Mouse (Mus musculus) left cerebral cortex, postnatal 36 days (tissue): ENCODE data around the gene Gucy1b2. TPM values are rescaled to one million over a fixed set of nuclear protein-coding genes. Genes with fewer than 3 reads are reported as not detected.

Experiments used
- DNase-seq, 2 experiments: peaks; one replicate each; pipeline ENCODE4 v3.0.0; 2021 to 2022; ENCODE audit warnings: low spot score in 2 of 2, mixed read lengths in 1 of 2
- intact Hi-C: fragments of 180-260 bp; cut with DNase I; formaldehyde crosslinking; loops from one replicate; pipeline ENCODE4 v1.15.1; 2025
- total RNA-seq, 2 experiments: library from RNA; stranded (reverse); gene quantifications; 2 replicates each; pipeline ENCODE4 v1.2.3; 2021

Gucy1b2 gene
- total RNA-seq, 2 experiments from 2014 or later = 0.32 to 0.41 TPM

- intact Hi-C loops = no loop called here
- DNase-seq = no peak
These were observed 75.5 kb downstream of the Gucy1b2 start for GRCm38 (mm10) chr14:62380606-62381005.

DNA sequence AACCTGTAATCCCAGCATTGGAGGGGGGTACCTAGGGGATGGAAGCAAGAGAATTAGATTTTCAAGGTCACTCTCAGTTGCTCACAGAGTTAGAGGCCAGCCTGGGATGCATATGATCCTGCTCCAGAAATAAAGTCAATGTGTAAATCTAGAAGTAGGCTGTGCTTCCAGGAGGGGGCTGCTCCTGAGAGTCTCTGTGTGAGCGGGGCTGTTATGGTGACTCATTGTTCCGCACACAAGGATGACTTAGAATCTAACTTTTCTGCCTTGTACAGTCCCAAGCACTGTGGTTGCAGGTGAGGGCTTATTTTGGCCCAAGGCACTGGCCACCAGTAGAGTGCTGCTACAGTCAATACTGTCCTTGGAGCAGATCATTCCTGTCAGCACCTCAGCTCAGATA is 76.7 kb downstream of the Gucy1b2 start:
- intact Hi-C loops = no loop called here
- no peak for DNase-seq

DNA sequence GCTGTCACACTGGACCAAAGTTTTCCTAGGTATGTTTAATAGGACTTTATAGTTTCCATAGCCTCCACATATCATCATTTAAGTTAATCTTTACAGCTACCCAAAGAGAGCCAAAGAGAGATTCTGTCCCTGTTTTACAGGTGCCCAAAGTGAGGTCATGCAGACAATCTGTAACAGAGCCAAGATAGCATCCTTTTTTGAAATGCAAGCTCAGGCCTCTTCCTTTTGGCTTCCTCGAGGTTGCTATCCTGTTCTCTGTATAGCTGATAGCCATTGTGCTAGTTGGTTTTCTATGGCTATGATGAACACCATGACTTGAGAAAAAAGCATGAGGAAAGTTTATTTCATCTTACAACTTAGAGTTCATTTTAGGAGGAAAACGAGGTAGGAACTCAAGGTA is 80.0 kb downstream of the Gucy1b2 start:
- DNase-seq = no peak
- intact Hi-C loops = no loop called here

- DNase-seq = no peak
- intact Hi-C loops = no loop called here
These were observed 80.4 kb downstream of the Gucy1b2 start for GRCm38 (mm10) chr14:62375694-62376093.

DNA sequence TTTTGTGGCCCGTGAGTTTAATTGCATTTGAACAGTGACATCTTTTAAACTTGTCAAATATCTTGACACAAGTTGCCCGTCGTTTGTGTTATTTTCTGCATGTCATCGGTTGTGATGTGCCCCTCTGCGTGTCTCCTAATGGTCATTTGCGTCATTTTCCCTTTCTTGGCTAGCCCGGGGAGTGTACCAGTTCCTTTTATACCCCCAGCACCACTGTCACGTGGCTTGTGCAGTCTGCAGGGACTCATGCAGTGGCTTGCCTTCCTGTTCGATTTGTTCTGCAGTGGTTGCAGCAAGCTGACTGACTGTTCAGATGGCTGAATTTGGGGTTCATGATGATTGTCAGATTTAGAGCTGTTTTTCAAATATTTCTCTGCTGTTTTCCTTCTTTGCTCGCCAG is 82.1 kb downstream of the Gucy1b2 start:
- intact Hi-C loops = no loop called here
- DNase-seq = no peak

GRCm38 (mm10) chr14:62370819-62371218 is 85.3 kb downstream of the Gucy1b2 start:
- DNase-seq = no peak
- intact Hi-C loops = no loop called here

DNA sequence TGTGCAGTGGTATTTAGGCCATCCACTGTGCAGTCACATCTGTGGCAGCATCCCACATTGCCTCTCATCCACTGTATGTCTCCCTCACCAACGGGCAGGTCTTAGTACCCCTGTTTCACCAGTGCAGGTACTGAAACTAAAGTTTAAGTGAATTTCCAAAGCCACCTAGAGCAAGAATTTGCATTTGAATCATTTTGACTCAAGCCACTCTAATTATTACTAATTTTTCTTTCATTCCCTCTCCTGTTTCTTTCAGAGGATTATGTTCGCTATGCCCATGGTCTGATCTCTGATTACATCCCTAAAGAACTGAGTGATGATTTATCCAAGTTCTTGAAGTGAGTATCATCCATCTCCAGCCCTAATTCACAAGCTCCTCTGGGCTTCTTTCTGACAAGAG is 92.3 kb downstream of the Gucy1b2 start:
- intact Hi-C loops = no loop called here
- DNase-seq = no peak

DNA sequence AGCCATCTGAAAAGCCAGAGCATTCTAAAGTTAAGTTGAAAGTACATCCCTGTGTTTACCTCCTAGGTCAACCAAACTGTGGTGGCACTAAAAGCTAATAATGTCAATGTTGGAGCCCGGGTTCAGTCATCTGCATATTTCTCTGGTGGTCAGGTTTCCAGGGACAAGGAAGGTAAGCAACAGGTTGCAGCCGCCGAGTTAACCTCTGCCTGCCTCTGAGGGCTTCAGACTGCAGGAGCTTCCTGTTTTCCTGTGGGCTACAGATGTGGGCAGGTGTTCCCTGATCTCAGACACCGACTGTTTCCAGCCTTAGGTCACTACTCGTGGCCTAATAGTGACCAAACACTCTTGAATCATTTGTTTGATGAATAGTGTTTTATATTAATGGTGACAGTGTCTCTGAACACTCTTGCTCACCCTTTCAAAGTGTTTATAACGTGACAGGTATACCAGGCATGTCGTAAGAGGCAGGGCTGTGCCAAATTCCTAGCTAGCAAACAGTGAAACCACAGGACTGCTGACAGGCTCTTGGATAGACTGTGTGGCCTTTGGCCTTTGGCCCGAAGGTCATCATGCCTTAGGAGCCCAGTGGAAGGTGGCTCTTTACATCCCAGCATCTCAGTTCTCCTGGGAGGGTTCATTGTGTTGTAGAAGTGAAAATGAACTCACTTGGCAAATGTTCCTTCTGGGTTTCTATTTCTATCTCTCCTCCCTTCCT is 94.7 kb downstream of the Gucy1b2 start:
- no peak for DNase-seq
- intact Hi-C loops = no loop called here

DNA sequence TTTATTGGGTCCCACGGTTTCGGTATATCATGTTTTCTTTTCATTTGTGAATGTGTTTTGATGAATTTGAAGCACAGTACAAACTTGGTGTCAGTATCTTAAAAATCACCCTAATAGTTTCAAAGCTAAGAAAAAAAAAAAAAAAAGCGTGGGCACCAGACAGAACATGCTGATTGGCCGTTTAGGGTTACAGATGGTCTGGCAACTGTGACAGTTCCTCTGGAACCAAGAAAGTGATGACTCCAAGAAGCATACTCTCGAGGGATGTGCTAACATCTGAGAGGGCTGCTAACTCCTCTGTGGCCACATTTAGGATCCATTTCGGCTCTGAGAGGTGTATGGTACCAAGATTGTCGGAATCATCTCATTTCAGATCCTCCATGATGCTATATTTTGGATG is 100.9 kb downstream of the Gucy1b2 start:
- no peak for DNase-seq
- intact Hi-C loops = no loop called here

DNA sequence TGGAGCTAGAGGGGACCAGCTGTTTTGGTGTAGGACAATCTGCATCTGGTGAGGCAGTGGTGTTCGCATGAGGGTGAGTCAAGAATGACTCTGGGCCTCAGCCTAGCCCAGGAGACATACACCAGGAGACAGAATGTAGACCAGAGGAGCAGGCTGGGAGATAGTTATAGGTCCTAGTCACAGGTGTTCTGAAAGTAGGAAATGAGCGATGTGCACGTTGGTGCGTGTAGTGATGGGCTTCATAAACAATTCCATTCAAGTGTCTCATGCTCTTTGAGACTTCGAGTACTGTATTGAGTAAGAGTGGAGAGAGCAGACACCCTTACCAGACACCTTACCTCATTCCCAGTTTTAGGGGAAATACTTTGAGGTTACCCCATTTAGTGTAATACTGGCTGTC is 102.3 kb downstream of the Gucy1b2 start:
- intact Hi-C loops = no loop called here
- DNase-seq = no peak

DNA sequence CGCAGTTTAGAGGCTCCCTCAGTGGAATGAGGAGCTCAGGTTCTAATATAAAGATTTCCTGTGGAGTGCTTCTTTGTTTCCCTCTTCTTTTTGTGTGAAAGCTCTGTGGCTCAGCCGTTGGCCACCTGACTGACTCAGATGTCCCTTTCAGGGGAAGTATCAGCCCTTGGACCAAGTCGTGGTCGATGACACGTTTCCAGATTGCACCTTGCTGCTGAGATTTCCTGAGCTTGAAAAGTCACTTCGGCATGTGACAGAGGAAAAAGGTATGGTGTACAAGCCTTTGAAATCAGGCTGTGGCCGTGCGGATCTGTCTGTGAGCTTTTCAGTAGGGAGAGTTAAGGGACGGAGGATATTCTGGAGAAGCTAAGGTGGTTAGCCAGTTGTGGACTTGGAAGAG is 102.7 kb downstream of the Gucy1b2 start:
- DNase-seq = no peak
- intact Hi-C loops = no loop called here

DNA sequence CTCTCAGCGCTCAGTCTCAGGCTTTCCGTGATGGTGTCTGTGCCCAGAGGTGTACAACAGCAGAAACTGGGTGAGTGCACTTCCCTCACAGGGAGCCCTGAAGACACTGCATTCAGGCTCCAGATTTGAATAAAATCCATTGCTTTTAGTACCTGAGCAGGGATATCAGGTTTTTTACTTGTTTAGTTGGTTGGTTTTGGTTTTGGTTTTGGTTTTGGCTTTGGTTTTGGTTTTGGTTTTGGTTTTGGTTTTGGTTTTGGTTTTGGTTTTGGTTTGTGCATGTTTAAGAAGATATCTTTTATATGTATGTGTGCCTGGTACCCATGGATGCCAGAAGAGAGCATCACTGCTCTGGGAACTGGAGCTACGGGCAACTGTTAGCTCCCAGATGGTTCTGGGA is 105.2 kb downstream of the Gucy1b2 start:
- intact Hi-C loops = no loop called here
- DNase-seq = no peak

DNA sequence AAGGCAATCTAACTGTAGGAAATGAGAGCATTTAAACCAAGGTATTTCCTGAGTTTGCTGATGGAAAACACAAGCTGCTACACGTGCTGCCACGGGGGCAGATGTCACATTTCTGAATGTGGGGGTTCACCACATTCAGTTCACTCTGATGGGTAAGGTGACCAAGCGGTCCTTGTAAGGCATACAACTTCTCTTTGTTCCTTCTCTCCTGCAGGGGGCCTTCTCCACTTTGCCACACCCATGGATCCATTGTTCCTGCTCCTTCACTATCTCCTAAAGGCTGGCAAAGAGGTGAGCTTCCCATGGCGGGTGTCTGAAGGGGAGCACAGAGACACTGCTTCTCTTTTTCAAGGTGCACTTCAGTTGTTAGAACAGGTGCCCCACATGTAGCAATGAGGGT is 105.9 kb downstream of the Gucy1b2 start:
- DNase-seq = no peak
- intact Hi-C loops = no loop called here

GRCm38 (mm10) chr14:62349786-62350185 is 106.3 kb downstream of the Gucy1b2 start:
- intact Hi-C loops = no loop called here
- no peak for DNase-seq

DNA sequence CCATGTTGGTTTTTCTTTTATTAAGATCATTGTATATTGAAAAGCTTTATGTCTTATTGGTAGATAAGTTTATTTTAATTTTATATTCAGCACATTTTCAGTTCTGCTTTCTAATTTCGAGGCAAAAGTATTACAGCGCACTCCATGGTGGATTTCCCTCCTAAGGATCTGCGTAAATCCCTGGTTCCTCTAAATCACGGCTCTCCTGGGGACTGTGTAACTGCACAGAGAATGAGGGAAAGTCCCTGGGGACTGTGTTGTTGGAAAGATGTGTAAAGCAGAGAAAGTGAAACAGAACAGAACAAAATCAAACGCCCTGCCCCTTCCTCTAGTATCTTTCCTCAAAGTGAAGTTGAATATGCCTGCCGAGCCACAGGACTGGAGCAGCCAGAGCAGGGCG is 109.0 kb downstream of the Gucy1b2 start:
- intact Hi-C loops = no loop called here
- DNase-seq = no peak

DNA sequence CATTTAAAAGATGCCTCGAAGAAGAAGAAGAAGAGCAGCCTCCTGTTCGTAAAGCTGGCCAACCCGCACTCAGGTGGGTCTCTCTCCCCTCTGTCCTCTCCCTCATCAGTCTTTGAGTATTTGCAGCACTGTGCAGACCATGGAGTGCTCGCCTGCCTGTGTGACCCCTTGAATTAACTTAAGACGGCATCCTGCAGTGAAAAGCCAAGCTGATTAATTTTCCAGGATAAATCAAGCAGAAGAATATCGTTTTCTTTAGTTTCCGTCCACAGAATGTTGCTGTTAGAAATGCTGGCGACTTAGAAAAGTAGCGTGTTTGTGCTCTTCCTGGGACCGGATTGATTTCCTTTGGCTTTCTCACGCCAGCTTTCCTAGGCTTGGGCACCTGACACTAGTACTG is 109.5 kb downstream of the Gucy1b2 start:
- no peak for DNase-seq
- intact Hi-C loops = no loop called here

Other genes with a start within 250 kb of the Gucy1b2 start
- 10 to 100 TPM; 12.3 TPM for gene Rnaseh2b, start 163.7 kb downstream of the Gucy1b2 start, total RNA-seq
- gene Dleu7, start 163.2 kb downstream of the Gucy1b2 start, total RNA-seq = 1 to 10 TPM; 5.9 to 9.8 TPM
- 10 to 100 TPM; 20.0 to 23.9 TPM for gene Fam124a, start 99.4 kb upstream of the Gucy1b2 start, total RNA-seq
- gene Gm4131, start 110.6 kb upstream of the Gucy1b2 start, total RNA-seq = not detected
- gene Serpine3, start 207.4 kb upstream of the Gucy1b2 start, total RNA-seq = not detected